Mouse (Mus musculus): ENCODE data around the gene Gdi2. TPM values are rescaled to one million over a fixed set of nuclear protein-coding genes. Genes with fewer than 3 reads are reported as not detected.

The Gdi2 gene
- polyA plus RNA-seq, 1 experiment from 2014 or later, result 220 TPM

DNA sequence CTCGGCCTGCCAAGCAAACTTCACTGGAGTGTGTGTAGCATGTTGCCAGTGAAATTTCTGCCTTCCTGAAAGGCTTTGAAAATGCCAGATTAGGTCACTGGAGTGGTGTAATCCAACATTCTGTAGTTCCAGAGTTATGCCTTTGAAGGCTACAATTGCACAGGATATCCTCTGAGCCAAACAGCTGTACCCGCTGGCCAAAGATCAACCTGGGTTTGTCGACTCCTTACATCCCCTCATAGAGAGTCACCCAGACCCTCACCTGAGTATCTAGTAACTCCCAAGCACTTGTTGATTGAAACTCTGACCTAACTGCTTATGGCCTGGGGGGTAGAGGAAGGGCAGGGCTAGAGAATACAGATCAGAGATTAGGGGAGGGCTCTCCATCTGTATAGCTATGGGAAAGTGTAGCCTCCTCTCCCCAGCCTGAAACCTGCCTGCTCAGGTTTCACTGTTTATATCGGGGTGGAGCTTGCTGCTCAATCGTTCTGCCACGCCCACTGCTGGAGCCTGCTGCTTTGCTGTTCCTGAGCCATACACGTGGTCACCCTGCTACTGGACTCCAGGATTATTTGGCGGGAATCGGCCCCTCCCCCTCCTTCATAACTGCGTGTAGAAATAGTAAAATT is 6.1 kb upstream of the Gdi2 start:
- H3K4me1 ChIP-seq, result peaks cover 8% of the 10 kb centered on the region
- no peak overlapping the region for H3K4me3 ChIP-seq
- H3K36me3 ChIP-seq, result no peaks in the 10 kb centered on the region
- 49% methylated on average over 10 of the region's 10 CpGs for WGBS (ENCODE audit: insufficient replicate concordance)
- no peak overlapping the region for H3K9ac ChIP-seq
- H3K27me3 ChIP-seq (replicated peaks), result no peaks in the 10 kb centered on the region
- H3K9me3 ChIP-seq (replicated peaks), result no peaks in the 10 kb centered on the region
- ATAC-seq, result peak; percentile 57; the same call in 1 of the 2 replicates
- no peak overlapping the region for H3K27ac ChIP-seq
- no peak overlapping the region for H3K4me2 ChIP-seq

DNA sequence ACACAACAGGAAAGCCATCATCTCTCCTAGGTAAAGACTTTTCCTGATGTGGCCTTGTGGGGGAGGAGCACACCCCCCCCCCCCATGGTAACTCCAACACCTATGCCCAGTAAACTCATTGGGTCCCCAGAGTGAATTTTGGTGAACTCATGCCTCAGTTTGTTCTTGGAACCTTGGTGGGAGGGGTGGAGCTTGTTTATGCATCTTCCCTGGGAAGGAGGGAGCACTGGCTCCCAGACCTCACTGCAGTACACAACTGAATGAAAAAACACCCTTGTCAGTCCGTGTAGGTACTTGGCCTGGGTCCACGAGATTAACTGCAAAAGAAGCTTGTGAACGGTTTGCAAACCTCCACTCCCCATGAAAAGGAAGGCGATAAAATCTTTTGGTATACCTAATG is 5.4 kb upstream of the Gdi2 start:
- peak; percentile 34; the same call in 1 of the 2 replicates for ATAC-seq
- Histone ChIP-seq H3K36me3 (no peaks in the 10 kb centered on the region), H3K27me3 (replicated peaks) (no peaks in the 10 kb centered on the region), H3K9ac (no peak overlapping the region), H3K4me3 (no peak overlapping the region), H3K27ac (no peak overlapping the region), H3K9me3 (replicated peaks) (no peaks in the 10 kb centered on the region), H3K4me2 (no peak overlapping the region), H3K4me1 (peaks cover 15% of the 10 kb centered on the region)
- WGBS (ENCODE audit: insufficient replicate concordance), result 52% methylated on average over 4 of the region's 4 CpGs

DNA sequence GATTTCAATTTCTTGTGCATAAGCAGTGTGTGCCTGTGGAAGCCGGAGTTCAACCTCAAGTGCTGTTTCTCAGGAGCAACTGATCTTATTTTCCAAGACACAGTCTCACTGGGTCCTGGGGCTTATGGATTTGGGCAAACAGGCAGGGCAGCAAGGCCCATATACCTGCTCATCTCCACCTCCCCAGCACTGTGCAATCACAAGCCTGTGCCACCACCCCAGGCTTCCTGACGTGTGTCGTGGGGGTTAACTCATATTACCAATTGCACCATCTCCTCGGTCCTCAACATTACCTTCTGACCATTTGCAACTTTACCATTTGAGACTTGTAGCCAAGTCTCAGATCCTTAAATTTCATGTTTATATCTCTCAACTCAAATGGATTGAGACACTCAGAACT is 3.7 kb upstream of the Gdi2 start:
- no peaks in the 10 kb centered on the region for H3K27me3 ChIP-seq (replicated peaks)
- no peaks in the 10 kb centered on the region for H3K36me3 ChIP-seq
- no peak overlapping the region for H3K4me2 ChIP-seq
- no peak overlapping the region for H3K4me3 ChIP-seq
- no peak overlapping the region for H3K9ac ChIP-seq
- H3K4me1 ChIP-seq, result peaks cover 16% of the 10 kb centered on the region
- H3K27ac ChIP-seq, result no peak overlapping the region
- no peaks in the 10 kb centered on the region for H3K9me3 ChIP-seq (replicated peaks)
- 86% methylated on average over 4 of the region's 4 CpGs for WGBS (ENCODE audit: insufficient replicate concordance)
- no peak for ATAC-seq

DNA sequence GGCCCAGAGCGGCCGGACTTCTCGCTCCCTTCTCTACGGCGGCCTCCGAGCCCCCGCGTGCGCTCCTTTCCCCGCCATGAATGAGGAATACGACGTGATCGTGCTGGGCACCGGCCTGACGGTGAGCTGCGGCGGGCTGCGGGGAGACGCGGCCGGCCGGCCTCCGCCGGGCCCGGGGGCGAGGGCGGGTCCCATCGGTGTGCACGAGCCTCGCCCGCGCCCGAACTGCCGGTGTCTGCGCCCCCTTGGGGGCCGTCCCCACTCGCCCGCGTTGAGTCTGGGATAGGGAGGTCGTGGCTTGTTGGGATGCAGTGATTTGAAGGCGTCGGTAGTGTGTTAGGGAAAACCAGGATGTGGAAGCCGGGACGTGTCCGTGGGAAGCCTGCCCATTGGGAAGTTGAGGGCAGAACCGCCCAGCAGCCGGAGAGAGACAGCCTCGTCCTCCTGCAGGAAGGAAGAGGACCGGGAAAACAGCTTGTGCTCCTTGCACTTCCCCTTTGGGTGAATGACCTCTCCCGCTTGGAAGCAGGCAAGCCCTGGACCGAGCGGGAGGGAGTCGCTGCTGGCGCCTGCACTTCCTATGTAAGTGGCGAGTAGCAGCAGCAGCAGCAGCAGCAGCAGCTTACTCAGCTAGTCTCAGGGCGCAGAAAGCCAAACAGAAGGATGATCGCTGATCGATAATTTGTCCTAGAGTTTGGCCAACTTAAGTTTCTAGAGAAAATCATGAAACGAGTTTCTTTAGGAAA is 533 bp downstream of the Gdi2 start:
- Histone ChIP-seq H3K27ac (peak overlapping the region; percentile 97), H3K9me3 (replicated peaks) (no peaks in the 10 kb centered on the region), H3K27me3 (replicated peaks) (no peaks in the 10 kb centered on the region), H3K36me3 (peaks cover 7% of the 10 kb centered on the region; the same call in 1 of the 2 replicates), H3K4me3 (peak overlapping the region; percentile 96), H3K4me1 (peaks cover 40% of the 10 kb centered on the region), H3K9ac (peak overlapping the region; percentile 97), H3K4me2 (peak overlapping the region; percentile 79)
- under 1% methylated on average over 58 of the region's 59 CpGs for WGBS (ENCODE audit: insufficient replicate concordance)
- peak; percentile 70 for ATAC-seq

DNA sequence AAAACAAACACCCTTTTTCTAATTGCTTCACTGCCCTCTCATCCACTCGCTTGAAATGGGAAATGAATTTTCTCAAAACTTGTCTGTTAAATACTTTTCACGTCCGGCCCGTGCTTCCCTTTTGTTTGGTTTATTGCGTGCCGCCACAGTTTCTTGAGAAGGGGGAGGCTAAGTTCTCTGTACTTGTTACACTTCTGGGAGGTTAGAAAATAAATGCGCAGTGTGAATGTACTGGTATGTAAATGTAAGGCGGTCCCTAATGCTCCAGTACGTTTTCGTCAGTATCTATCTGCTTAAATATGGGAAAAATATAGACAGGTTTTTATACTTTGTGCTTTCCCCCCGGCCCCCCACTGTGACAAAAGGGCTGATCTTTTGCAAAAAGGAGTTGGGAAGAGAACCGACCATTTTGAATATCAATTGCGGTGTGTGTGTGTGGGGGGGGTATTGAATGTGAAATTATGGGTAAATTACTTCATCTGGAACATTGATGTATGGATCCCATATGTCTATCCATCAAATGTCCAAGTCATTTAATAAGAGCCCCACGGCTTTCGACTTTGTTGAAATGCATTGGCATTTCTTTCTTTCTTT is 1.2 kb downstream of the Gdi2 start:
- Histone ChIP-seq H3K9me3 (replicated peaks) (no peaks in the 10 kb centered on the region), H3K9ac (peak overlapping the region; percentile 97), H3K36me3 (peaks cover 7% of the 10 kb centered on the region; the same call in 1 of the 2 replicates), H3K4me1 (peaks cover 46% of the 10 kb centered on the region), H3K27ac (peak overlapping the region; percentile 97), H3K4me3 (peak overlapping the region; percentile 96), H3K4me2 (peak overlapping the region; percentile 79), H3K27me3 (replicated peaks) (no peaks in the 10 kb centered on the region)
- ATAC-seq, result no peak
- WGBS (ENCODE audit: insufficient replicate concordance), result 5% methylated on average over 15 of the region's 15 CpGs

DNA sequence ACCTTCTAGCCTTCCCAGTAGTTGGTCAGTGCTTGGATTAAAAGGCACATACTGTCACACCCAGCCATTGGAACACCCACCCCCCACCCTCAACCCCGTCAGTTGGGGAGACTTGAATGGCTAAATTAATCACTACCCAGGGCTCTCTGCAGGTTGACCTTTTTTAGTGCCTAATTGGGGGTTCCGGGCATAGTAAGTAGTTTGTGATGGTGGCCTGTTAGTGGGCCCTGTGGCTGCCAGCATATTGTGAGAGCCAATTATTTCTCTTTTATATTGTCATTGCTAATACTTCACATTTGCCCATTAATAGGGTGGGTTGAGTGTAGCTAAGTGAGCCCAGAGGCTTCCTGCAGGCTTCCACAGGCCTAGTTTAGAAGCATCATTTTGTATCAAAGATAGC is 2.3 kb downstream of the Gdi2 start:
- H3K4me3 ChIP-seq, result peak overlapping the region; percentile 96; the same call in 1 of the 2 replicates
- no peak for ATAC-seq
- 0 out of 2 replicates have a peak overlapping the region, but pooled peaks have one; percentile 14 for H3K9ac ChIP-seq
- H3K27me3 ChIP-seq (replicated peaks), result no peaks in the 10 kb centered on the region
- no peak overlapping the region for H3K27ac ChIP-seq
- peak overlapping the region; percentile 79 for H3K4me2 ChIP-seq
- 45% methylated on average over 2 of the region's 2 CpGs for WGBS (ENCODE audit: insufficient replicate concordance)
- peaks cover 9% of the 10 kb centered on the region; the same call in 1 of the 2 replicates for H3K36me3 ChIP-seq
- no peaks in the 10 kb centered on the region for H3K9me3 ChIP-seq (replicated peaks)
- H3K4me1 ChIP-seq, result peaks cover 56% of the 10 kb centered on the region

DNA sequence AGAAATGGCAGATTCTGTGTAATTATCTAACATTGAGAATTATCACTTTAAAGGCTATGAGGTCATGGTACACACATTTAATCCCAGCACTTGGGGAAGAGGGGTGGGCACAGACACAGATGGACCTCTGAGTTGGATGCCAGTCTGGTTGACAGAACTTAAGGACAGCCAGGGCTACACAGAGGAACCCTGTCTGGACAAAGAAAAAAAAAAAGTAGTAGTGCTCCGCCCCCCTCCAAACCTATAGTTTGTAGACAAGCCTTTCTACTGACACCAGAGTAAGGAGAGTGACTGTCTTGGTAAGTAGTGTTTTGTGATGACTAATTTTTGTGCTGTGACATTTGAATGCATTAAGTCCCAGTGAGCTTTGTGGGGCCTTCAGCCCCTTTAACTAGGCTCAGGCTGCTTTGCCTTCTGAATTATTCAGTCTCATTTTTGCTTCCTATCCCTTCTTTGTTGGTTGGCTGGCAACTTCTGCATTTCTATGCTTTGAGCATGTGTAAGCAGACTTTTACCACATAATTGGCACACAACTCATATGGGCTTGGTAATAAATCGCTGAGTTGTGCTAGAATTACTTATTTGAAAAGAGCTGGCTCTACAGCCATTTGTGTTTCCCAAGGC is 3.4 kb downstream of the Gdi2 start:
- Histone ChIP-seq H3K9ac (no peak overlapping the region), H3K9me3 (replicated peaks) (no peaks in the 10 kb centered on the region), H3K27ac (no peak overlapping the region), H3K27me3 (replicated peaks) (no peaks in the 10 kb centered on the region), H3K4me3 (no peak overlapping the region), H3K4me2 (0 out of 2 replicates have a peak overlapping the region, but pooled peaks have one; percentile 79), H3K36me3 (peaks cover 20% of the 10 kb centered on the region), H3K4me1 (peaks cover 60% of the 10 kb centered on the region)
- ATAC-seq, result no peak
- WGBS (ENCODE audit: insufficient replicate concordance), result 73% methylated on average over 2 of the region's 2 CpGs

DNA sequence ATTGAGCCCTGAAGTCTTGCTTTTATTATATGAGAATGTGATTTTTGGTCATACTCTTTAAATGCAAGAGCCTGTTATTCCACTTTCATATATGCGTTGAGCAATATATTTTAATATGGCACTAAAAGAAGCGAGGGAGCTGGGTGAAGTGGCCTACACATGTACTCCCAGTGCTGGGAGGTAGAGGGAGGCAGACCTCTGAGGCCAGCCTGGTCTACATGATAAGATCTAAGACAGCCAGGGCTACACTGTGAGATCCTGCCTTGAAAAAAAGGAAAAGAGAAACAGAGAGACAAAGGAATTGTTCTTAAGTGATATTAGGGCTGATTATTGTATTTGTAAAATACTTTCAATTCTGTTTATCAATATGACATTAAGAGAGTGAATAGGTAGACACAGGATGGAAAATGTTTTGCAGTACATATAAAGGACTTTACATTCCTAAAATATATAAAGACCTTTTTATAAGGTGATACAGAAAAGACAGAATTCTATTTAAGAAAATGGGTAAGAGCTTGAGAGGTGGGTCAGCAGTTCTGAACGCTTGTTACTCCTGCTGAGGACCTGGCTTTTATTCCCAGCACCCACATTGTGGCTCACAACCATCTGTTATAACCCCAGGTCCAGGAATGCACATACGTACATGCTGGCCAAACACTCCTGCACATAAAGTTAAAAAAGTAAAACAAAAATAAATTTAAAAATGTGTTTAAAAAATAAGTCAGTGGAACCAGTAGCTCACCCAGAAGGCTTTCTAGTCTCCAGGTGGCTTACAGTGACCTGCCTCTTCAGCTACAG is 6.4 kb downstream of the Gdi2 start:
- Histone ChIP-seq H3K9me3 (replicated peaks) (no peaks in the 10 kb centered on the region), H3K27ac (no peak overlapping the region), H3K9ac (no peak overlapping the region), H3K4me3 (no peak overlapping the region), H3K36me3 (peaks cover 37% of the 10 kb centered on the region), H3K4me2 (no peak overlapping the region), H3K27me3 (replicated peaks) (no peaks in the 10 kb centered on the region), H3K4me1 (peaks cover 48% of the 10 kb centered on the region)
- WGBS (ENCODE audit: insufficient replicate concordance), result 74% methylated on average over 4 of the region's 4 CpGs
- ATAC-seq, result peak; percentile 60; the same call in 1 of the 2 replicates

DNA sequence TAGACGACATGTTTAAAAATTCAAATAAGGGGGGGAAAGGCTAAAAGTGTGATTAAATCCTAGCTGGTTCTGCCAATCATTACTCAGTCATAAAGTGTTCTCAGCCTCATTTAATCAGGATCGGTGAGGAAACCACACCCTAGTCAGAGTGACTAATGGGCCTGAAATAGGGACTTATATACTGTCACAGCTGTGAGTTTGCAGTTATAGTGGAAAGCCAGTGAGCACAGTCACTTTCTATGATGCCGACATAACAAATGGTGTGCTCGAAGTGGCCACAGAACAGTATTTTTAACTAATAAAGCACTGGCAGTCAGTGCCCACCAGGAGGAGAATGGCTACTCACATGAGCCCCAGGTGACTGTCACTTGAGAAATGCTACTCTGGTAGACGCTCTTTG is 7.1 kb downstream of the Gdi2 start:
- Histone ChIP-seq H3K4me2 (no peak overlapping the region), H3K4me3 (no peak overlapping the region), H3K27ac (0 out of 2 replicates have a peak overlapping the region, but pooled peaks have one; percentile 30), H3K27me3 (replicated peaks) (no peaks in the 10 kb centered on the region), H3K36me3 (peaks cover 39% of the 10 kb centered on the region), H3K9ac (no peak overlapping the region), H3K9me3 (replicated peaks) (no peaks in the 10 kb centered on the region), H3K4me1 (peaks cover 42% of the 10 kb centered on the region)
- peak; percentile 79 for ATAC-seq
- 57% methylated on average over 5 of the region's 5 CpGs for WGBS (ENCODE audit: insufficient replicate concordance)

DNA sequence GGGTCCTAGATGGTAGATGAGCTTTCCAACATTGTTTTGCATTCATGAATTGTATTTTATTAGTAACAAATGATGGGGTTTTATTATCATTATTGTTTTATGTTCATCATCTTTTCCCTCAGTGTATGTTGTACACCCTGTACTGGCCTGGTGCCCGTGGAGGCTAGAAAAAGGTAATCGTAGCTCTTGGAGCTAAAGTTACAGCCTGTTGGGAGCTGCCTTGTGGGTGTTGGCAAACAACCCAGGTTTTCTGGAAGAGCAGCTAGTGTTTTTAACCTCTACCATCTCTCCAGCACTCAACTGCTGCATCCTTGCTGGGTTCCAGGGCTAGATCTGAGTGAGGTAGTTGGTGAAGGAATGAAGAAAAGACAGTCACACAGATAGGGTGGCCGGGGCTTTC is 9.5 kb downstream of the Gdi2 start:
- H3K4me1 ChIP-seq, result peaks cover 23% of the 10 kb centered on the region
- no peak for ATAC-seq
- WGBS (ENCODE audit: insufficient replicate concordance), result 81% methylated on average over 3 of the region's 3 CpGs

DNA sequence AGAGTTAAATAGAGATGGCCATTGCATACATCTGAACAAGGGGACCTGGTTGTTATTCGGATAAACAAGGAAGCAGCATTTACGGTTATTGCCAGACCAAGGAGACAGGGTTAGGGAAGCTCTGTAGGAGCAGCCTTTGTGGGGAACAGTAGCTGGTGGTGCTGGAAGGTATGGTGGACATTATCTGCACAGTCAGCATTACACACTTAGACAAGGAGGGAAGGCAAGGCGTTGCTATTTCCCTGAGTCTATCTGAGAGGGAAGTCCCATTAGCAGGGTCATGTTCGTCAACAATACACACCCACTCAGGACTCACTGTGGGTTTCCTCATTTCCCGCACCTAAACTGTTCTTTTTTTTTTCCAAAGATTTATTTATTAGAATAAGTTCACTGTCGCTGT is 10.0 kb downstream of the Gdi2 start:
- no peak overlapping the region for H3K4me3 ChIP-seq
- no peak overlapping the region for H3K27ac ChIP-seq
- peaks cover 23% of the 10 kb centered on the region for H3K4me1 ChIP-seq
- H3K9ac ChIP-seq, result no peak overlapping the region
- H3K27me3 ChIP-seq (replicated peaks), result no peaks in the 10 kb centered on the region
- H3K4me2 ChIP-seq, result no peak overlapping the region
- WGBS (ENCODE audit: insufficient replicate concordance), result 83% methylated on average over 6 of the region's 6 CpGs
- H3K36me3 ChIP-seq, result peaks cover 56% of the 10 kb centered on the region
- ATAC-seq, result no peak
- H3K9me3 ChIP-seq (replicated peaks), result no peaks in the 10 kb centered on the region

More for the DNA sequence above, 9.5 kb downstream of the Gdi2 start:
- no peak overlapping the region for H3K4me3 ChIP-seq
- H3K4me2 ChIP-seq, result no peak overlapping the region
- no peaks in the 10 kb centered on the region for H3K9me3 ChIP-seq (replicated peaks)
- H3K27me3 ChIP-seq (replicated peaks), result no peaks in the 10 kb centered on the region
- H3K9ac ChIP-seq, result no peak overlapping the region
- peaks cover 52% of the 10 kb centered on the region for H3K36me3 ChIP-seq
- H3K27ac ChIP-seq, result no peak overlapping the region
